Mouse (Mus musculus) intestine, embryonic 16.5 days (tissue): ENCODE results near the gene Akt2. TPM values are rescaled to one million over a fixed set of nuclear protein-coding genes. Genes with fewer than 3 reads are reported as not detected.

Experiments
- ATAC-seq: fragments of 200-750 bp; cut with Nextera tagmentation; 2 replicates; pipeline ENCODE4 v1.8.0; 2017; ENCODE audit warnings: moderate TSS enrichment, moderate library complexity
- H3K27ac ChIP-seq: fragments of 300-500 bp; sonication (generic); 2 replicates; pipeline ENCODE4 v1.5.1; 2014; ENCODE audit warnings: mild to moderate bottlenecking, low read length
- H3K27me3 ChIP-seq: fragments of 300-500 bp; sonication (generic); replicated peaks from 2 replicates; pipeline ENCODE4 v1.6.1; 2014; ENCODE audit warnings: low read length, control low read depth, mixed read lengths; ENCODE audit not compliant: control insufficient read depth, insufficient read depth
- H3K36me3 ChIP-seq: fragments of 300-500 bp; sonication (generic); 2 replicates; pipeline ENCODE4 v1.6.1; 2014; ENCODE audit warnings: low read length, control low read depth; ENCODE audit not compliant: control insufficient read depth, insufficient read depth
- H3K4me1 ChIP-seq: fragments of 300-500 bp; sonication (generic); 2 replicates; pipeline ENCODE4 v1.6.1; 2014; ENCODE audit warnings: low read length, control low read depth, mixed read lengths; ENCODE audit not compliant: control insufficient read depth, insufficient read depth
- H3K4me2 ChIP-seq: fragments of 300-500 bp; sonication (generic); 2 replicates; pipeline ENCODE4 v1.6.1; 2014; ENCODE audit warnings: low read depth, low read length, control low read depth
- H3K4me3 ChIP-seq: fragments of 300-500 bp; sonication (generic); 2 replicates; pipeline ENCODE4 v1.5.1; 2014; ENCODE audit warnings: mild to moderate bottlenecking, low read length
- H3K9ac ChIP-seq: fragments of 300-500 bp; sonication (generic); 2 replicates; pipeline ENCODE4 v1.6.1; 2014; ENCODE audit warnings: low read depth, low read length
- H3K9me3 ChIP-seq: fragments of 300-500 bp; sonication (generic); 2 replicates; pipeline ENCODE4 v1.6.1; 2016; ENCODE audit warnings: low read length, control low read depth; ENCODE audit not compliant: control insufficient read depth
- WGBS: fragments of 180-500 bp; shearing (Covaris S2); extraction: QIAGEN DNeasy Blood & Tissue Kit; methylation state at CpG from one replicate; pipeline ENCODE4 v1.1.7; 2014; 5-methylcytosine and 5-hydroxymethylcytosine counted together
- polyA plus RNA-seq: library from polyadenylated mRNA; unstranded; fragments of >200 nt; fragmentation: Nextera tagmentation; extraction: Ambion mirVana; gene quantifications from 2 replicates; pipeline ENCODE4 v1.2.1, GENCODE M21; 2015

Gene Akt2
- polyA plus RNA-seq, 1 experiment from 2014 or later = 60.3 TPM

- Histone ChIP-seq H3K4me1 (peaks cover 2% of the 10 kb centered on the region), H3K27me3 (peaks cover 27% of the 10 kb centered on the region), H3K4me3 (no peak overlapping the region), H3K9ac (no peak overlapping the region), H3K4me2 (no peak overlapping the region), H3K27ac (no peak overlapping the region), H3K9me3 (no peaks in the 10 kb centered on the region), H3K36me3 (0 out of 2 replicates have a peak, but pooled peaks cover 5% of the 10 kb centered on the region)
- WGBS = 64% methylated on average over 14 of the region's 14 CpGs
- ATAC-seq = no peak
These were observed 67.6 kb downstream of the Akt2 start for GRCm38 (mm10) chr7:27658712-27659663.

GRCm38 (mm10) chr7:27662038-27662437 is 70.7 kb downstream of the Akt2 start:
- Histone ChIP-seq H3K4me2 (no peak overlapping the region), H3K27me3 (0 out of 2 replicates have a peak, but pooled peaks cover 8% of the 10 kb centered on the region), H3K9ac (no peak overlapping the region), H3K4me1 (no peaks in the 10 kb centered on the region), H3K4me3 (no peak overlapping the region), H3K36me3 (0 out of 2 replicates have a peak, but pooled peaks cover 5% of the 10 kb centered on the region), H3K9me3 (no peaks in the 10 kb centered on the region), H3K27ac (no peak overlapping the region)
- 87% methylated on average over 4 of the region's 4 CpGs for WGBS
- no peak for ATAC-seq

GRCm38 (mm10) chr7:27673064-27673574 is 81.8 kb downstream of the Akt2 start:
- Histone ChIP-seq H3K27ac (no peak overlapping the region), H3K4me3 (peak overlapping the region; percentile 86), H3K9me3 (no peaks in the 10 kb centered on the region), H3K36me3 (no peaks in the 10 kb centered on the region), H3K9ac (peak overlapping the region; percentile 84), H3K4me1 (peaks cover 17% of the 10 kb centered on the region), H3K27me3 (no peaks in the 10 kb centered on the region), H3K4me2 (peak overlapping the region; percentile 99)
- ATAC-seq = no peak
- 51% methylated on average over 9 of the region's 9 CpGs for WGBS

- peaks cover 17% of the 10 kb centered on the region for H3K4me1 ChIP-seq
- peak overlapping the region; percentile 99 for H3K4me2 ChIP-seq
- no peaks in the 10 kb centered on the region for H3K27me3 ChIP-seq
- no peak overlapping the region for H3K27ac ChIP-seq
- H3K4me3 ChIP-seq = peak overlapping the region; percentile 86
- peak overlapping the region; percentile 84 for H3K9ac ChIP-seq
- no peaks in the 10 kb centered on the region for H3K9me3 ChIP-seq
- peak; percentile 19; the same call in 1 of the 2 replicates for ATAC-seq
- no peaks in the 10 kb centered on the region for H3K36me3 ChIP-seq
- under 1% methylated on average over 51 of the region's 52 CpGs for WGBS
These were observed 82.3 kb downstream of the Akt2 start for GRCm38 (mm10) chr7:27673575-27674131.

- H3K4me3 ChIP-seq = peak overlapping the region; percentile 86
- H3K27me3 ChIP-seq = no peaks in the 10 kb centered on the region
- H3K4me2 ChIP-seq = peak overlapping the region; percentile 99
- ATAC-seq = peak; percentile 75
- no peaks in the 10 kb centered on the region for H3K36me3 ChIP-seq
- H3K9ac ChIP-seq = peak overlapping the region; percentile 84
- H3K27ac ChIP-seq = no peak overlapping the region; the same call in 1 of the 2 replicates
- WGBS = under 1% methylated on average over 31 of the region's 38 CpGs
- no peaks in the 10 kb centered on the region for H3K9me3 ChIP-seq
- H3K4me1 ChIP-seq = peaks cover 17% of the 10 kb centered on the region
These were observed 82.8 kb downstream of the Akt2 start for GRCm38 (mm10) chr7:27674195-27674521.

GRCm38 (mm10) chr7:27674522-27675221 is 83.3 kb downstream of the Akt2 start, which contains the start of gene Map3k10:
Gene Map3k10 (minus strand): TSS chr7:27674598.
- no peaks in the 10 kb centered on the region for H3K36me3 ChIP-seq
- ATAC-seq = peak; percentile 99
- peaks cover 17% of the 10 kb centered on the region for H3K4me1 ChIP-seq
- WGBS = under 1% methylated on average over 31 of the region's 31 CpGs
- H3K4me2 ChIP-seq = peak within 1 kb of the TSS; percentile 99
- H3K27ac ChIP-seq = peak within 1 kb of the TSS; percentile 95
- H3K4me3 ChIP-seq = peak within 1 kb of the TSS; percentile 86
- peak within 1 kb of the TSS; percentile 84 for H3K9ac ChIP-seq
- H3K9me3 ChIP-seq = no peaks in the 10 kb centered on the region
- no peaks in the 10 kb centered on the region for H3K27me3 ChIP-seq

- H3K4me2 ChIP-seq = peak overlapping the region; percentile 99
- H3K9me3 ChIP-seq = no peaks in the 10 kb centered on the region
- H3K4me3 ChIP-seq = peak overlapping the region; percentile 86
- H3K27me3 ChIP-seq = no peaks in the 10 kb centered on the region
- peaks cover 17% of the 10 kb centered on the region for H3K4me1 ChIP-seq
- no peak for ATAC-seq
- H3K9ac ChIP-seq = peak overlapping the region; percentile 84; the same call in 1 of the 2 replicates
- H3K36me3 ChIP-seq = no peaks in the 10 kb centered on the region
- 29% methylated on average over 14 of the region's 14 CpGs for WGBS
- no peak overlapping the region for H3K27ac ChIP-seq
These were observed 83.9 kb downstream of the Akt2 start for GRCm38 (mm10) chr7:27675222-27675612.

GRCm38 (mm10) chr7:27683218-27683617 is 91.9 kb downstream of the Akt2 start:
- no peaks in the 10 kb centered on the region for H3K36me3 ChIP-seq
- no peaks in the 10 kb centered on the region for H3K27me3 ChIP-seq
- H3K4me2 ChIP-seq = no peak overlapping the region
- no peak overlapping the region for H3K27ac ChIP-seq
- H3K9ac ChIP-seq = no peak overlapping the region
- H3K4me3 ChIP-seq = no peak overlapping the region
- no peak for ATAC-seq
- 54% methylated on average over 2 of the region's 2 CpGs for WGBS
- H3K4me1 ChIP-seq = no peaks in the 10 kb centered on the region
- no peaks in the 10 kb centered on the region for H3K9me3 ChIP-seq

GRCm38 (mm10) chr7:27685220-27685619 is 93.9 kb downstream of the Akt2 start:
- H3K9ac ChIP-seq = no peak overlapping the region

More at GRCm38 (mm10) chr7:27685220-27685619, 93.9 kb downstream of the Akt2 start:
- Histone ChIP-seq H3K4me3 (no peak overlapping the region), H3K36me3 (no peaks in the 10 kb centered on the region), H3K9me3 (no peaks in the 10 kb centered on the region), H3K4me1 (0 out of 2 replicates have a peak, but pooled peaks cover 4% of the 10 kb centered on the region), H3K27ac (no peak overlapping the region), H3K4me2 (0 out of 2 replicates have a peak overlapping the region, but pooled peaks have one; percentile 12), H3K27me3 (no peaks in the 10 kb centered on the region)
- ATAC-seq = no peak
- 41% methylated on average over 5 of the region's 5 CpGs for WGBS
